Mouse (Mus musculus): Measurements from ENCODE around the gene Rabl2. TPM values are rescaled to one million over a fixed set of nuclear protein-coding genes. Genes with fewer than 3 reads are reported as not detected.

Rabl2 gene
- polyA plus RNA-seq (2017; shearing (Covaris generic)) = 1.8 TPM

DNA sequence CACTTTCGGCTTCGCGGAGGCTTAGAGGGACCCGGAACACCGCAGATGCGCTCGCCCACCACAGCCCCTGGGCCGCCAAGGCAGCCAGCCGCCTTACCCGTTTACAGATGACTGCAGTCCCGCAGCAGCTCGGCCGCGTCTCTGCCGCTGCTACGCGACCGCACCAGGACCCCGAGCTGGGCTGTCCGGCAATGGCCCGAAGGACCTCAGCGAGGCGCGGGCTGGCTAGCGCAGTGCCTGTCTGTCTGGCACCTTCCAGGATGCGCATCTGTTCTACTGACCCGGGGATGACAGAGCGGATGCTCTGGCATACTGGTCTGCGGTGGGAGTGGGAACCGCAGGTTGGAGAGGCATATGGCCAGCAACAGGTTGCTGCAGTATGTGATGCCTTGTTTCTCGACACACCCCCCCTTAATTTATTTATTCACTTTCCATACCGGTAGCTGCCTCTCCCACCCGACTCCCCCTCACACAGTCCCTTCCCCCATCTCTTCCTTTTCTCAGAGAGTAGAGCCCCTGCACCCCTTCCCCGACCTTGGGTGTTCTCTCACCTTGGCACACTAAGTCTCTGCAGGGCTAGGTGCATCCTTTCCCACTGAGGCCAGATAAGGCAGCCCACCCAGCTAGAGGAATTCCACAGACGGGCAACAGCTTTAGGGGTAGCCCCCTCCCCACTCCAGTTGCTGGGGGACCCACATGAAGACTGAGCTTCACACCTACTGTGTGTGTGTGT, at the start of gene Rabl2:
TSS of gene Rabl2 (minus strand) at position 201 of the 733 bp plus-strand sequence.

DNA sequence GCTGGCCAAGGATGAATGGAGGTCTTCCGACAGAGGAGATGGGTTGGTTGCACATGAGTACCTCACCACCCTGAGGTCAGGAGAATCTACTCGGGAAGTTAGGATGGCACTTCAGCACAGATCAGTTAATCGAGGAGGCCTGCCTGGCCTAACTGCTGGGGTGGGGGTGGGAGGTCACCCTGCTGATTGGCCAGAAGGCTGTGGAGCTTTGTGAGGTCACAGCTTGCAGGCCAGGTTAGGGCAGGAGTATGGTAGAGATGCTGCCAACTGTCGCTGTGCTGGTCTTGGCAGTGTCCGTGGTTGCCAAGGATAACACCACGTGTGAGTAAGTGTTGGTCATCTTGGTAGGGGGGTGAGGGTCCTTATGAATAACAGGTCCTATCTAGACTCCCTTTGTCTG, 23.6 kb downstream of the Rabl2 start, which contains the start of gene Acr:
TSS of gene Acr (plus strand) at position 213 of the 400 bp plus-strand sequence.

Other genes starting within 250 kb of the Rabl2 start
- 68.6 TPM for gene Lmf2, start 236.3 kb downstream of the Rabl2 start, polyA plus RNA-seq (2017; shearing (Covaris generic))
- gene Ncaph2, start 236.2 kb downstream of the Rabl2 start, polyA plus RNA-seq (2017; shearing (Covaris generic)) = 172 TPM
- gene Sco2, start 218.1 kb downstream of the Rabl2 start, polyA plus RNA-seq (2017; shearing (Covaris generic)) = 7.8 TPM
- gene Tymp, start 214.9 kb downstream of the Rabl2 start, polyA plus RNA-seq (2017; shearing (Covaris generic)) = 0.75 TPM
- 0.35 TPM for gene Odf3b, start 212.6 kb downstream of the Rabl2 start, polyA plus RNA-seq (2017; shearing (Covaris generic))
- gene Klhdc7b, start 207.0 kb downstream of the Rabl2 start, polyA plus RNA-seq (2017; shearing (Covaris generic)) = 0.09 TPM
- not detected for gene Syce3, start 181.4 kb downstream of the Rabl2 start, polyA plus RNA-seq (2017; shearing (Covaris generic))
- gene Cpt1b, start 166.1 kb downstream of the Rabl2 start, polyA plus RNA-seq (2017; shearing (Covaris generic)) = 0.33 TPM
- 6.0 TPM for gene C730034F03Rik, start 162.3 kb downstream of the Rabl2 start, polyA plus RNA-seq (2017; shearing (Covaris generic))
- gene Gm44502, start 162.2 kb downstream of the Rabl2 start, polyA plus RNA-seq (2017; shearing (Covaris generic)) = not detected
- 104 TPM for gene Chkb, start 162.0 kb downstream of the Rabl2 start, polyA plus RNA-seq (2017; shearing (Covaris generic))
- 0.06 TPM for gene Mapk8ip2, start 138.0 kb downstream of the Rabl2 start, polyA plus RNA-seq (2017; shearing (Covaris generic))
- gene Arsa, start 114.5 kb downstream of the Rabl2 start, polyA plus RNA-seq (2017; shearing (Covaris generic)) = 25.0 TPM
- gene Shank3, start 92.3 kb downstream of the Rabl2 start, polyA plus RNA-seq (2017; shearing (Covaris generic)) = not detected
- gene Acr, start 23.6 kb downstream of the Rabl2 start, polyA plus RNA-seq (2017; shearing (Covaris generic)) = not detected
- gene Syt10, start 249.9 kb upstream of the Rabl2 start, polyA plus RNA-seq (2017; shearing (Covaris generic)) = not detected